Mouse (Mus musculus) MEL (cell line): ENCODE data around the gene Cacna1g. TPM values are rescaled to one million over a fixed set of nuclear protein-coding genes. Genes with fewer than 3 reads are reported as not detected.

Experiments
- DNase-seq: peaks from one replicate; pipeline ENCODE4 v3.0.0; 2011; ENCODE audit warnings: low read depth, low spot score
- H3K27ac ChIP-seq: 2 replicates; pipeline ENCODE4 v1.5.1; 2012; ENCODE audit warnings: low read depth, mild to moderate bottlenecking, control low read depth, low read length, moderate library complexity; ENCODE audit not compliant: control insufficient read depth
- H3K27me3 ChIP-seq, 2 experiments: fragments of 150-350 bp in 1 of 2; sonication (generic) in 1 of 2; 2 replicates each; pipeline ENCODE4 v1.6.1; 2012; ENCODE audit warnings: low read length in 2 of 2, mild to moderate bottlenecking in 2 of 2, improper control_type of control experiment in 1 of 2, moderate library complexity in 1 of 2; ENCODE audit not compliant: insufficient read depth in 2 of 2, control insufficient read depth in 1 of 2
- H3K36me3 ChIP-seq, 2 experiments: 2 replicates each; pipeline ENCODE4 v1.6.1; 2012 to 2014; ENCODE audit warnings: low read length in 2 of 2, improper control_type of control experiment in 1 of 2, inconsistent platforms in 1 of 2, mild to moderate bottlenecking in 1 of 2; ENCODE audit not compliant: insufficient read depth in 2 of 2, control insufficient read depth in 1 of 2
- H3K4me1 ChIP-seq, 2 experiments: fragments of 150-350 bp in 1 of 2; sonication (generic) in 1 of 2; 2 replicates each; pipeline ENCODE4 v1.6.1; 2012; ENCODE audit warnings: low read length in 2 of 2, improper control_type of control experiment in 1 of 2, mild to moderate bottlenecking in 1 of 2; ENCODE audit not compliant: insufficient read depth in 2 of 2, control insufficient read depth in 1 of 2
- H3K4me3 ChIP-seq, 2 experiments: fragments of 150-350 bp in 1 of 2; sonication (generic) in 1 of 2; 2 replicates each; pipeline ENCODE4 v1.5.1; 2012; ENCODE audit warnings: low read depth in 2 of 2, low read length in 2 of 2, mild to moderate bottlenecking in 2 of 2, moderate library complexity in 2 of 2, control low read depth in 1 of 2, improper control_type of control experiment in 1 of 2; ENCODE audit not compliant: control insufficient read depth in 1 of 2, insufficient read depth in 1 of 2
- H3K79me2 ChIP-seq: 2 replicates; pipeline ENCODE4 v1.6.1; 2012; ENCODE audit warnings: mild to moderate bottlenecking, low read length, moderate library complexity; ENCODE audit not compliant: control insufficient read depth, poor library complexity, insufficient read depth
- H3K9ac ChIP-seq: 2 replicates; pipeline ENCODE4 v1.6.1; 2012; ENCODE audit warnings: low read depth, mild to moderate bottlenecking, control low read depth, low read length, moderate library complexity; ENCODE audit not compliant: control insufficient read depth, poor library complexity, severe bottlenecking
- H3K9me3 ChIP-seq: fragments of 150-350 bp; sonication (generic); replicated peaks from 2 replicates; pipeline ENCODE4 v1.6.1; 2012; ENCODE audit warnings: mild to moderate bottlenecking, low read length, improper control_type of control experiment, moderate library complexity; ENCODE audit not compliant: insufficient read depth
- BHLHE40 ChIP-seq: IDR thresholded peaks from 2 replicates; pipeline ENCODE4 v1.6.1; 2012; ENCODE audit warnings: low read depth, mild to moderate bottlenecking, inconsistent platforms, low read length, improper control_type of control experiment, borderline replicate concordance
- CTCF ChIP-seq, 3 experiments: IDR thresholded peaks in 2 of 3; conservative IDR thresholded peaks in 1 of 3; 2 replicates each; pipeline ENCODE4 v1.5.1; 2011 to 2012; ENCODE audit warnings: low read length in 3 of 3, low read depth in 2 of 3, mild to moderate bottlenecking in 2 of 3, improper control_type of control experiment in 1 of 3, inconsistent platforms in 1 of 3, mixed read lengths in 1 of 3, moderate library complexity in 1 of 3; ENCODE audit not compliant: control insufficient read depth in 1 of 3, insufficient read depth in 1 of 3, poor library complexity in 1 of 3, severe bottlenecking in 1 of 3
- E2F4 ChIP-seq: IDR thresholded peaks from 2 replicates; pipeline ENCODE4 v1.6.1; 2011; ENCODE audit warnings: low read depth, low read length, improper control_type of control experiment, borderline replicate concordance
- KAT2A ChIP-seq: conservative IDR thresholded peaks from 2 replicates; pipeline ENCODE4 v1.6.1; 2012; ENCODE audit warnings: low read depth, low read length, improper control_type of control experiment, inconsistent platforms
- MAX ChIP-seq: IDR thresholded peaks from 2 replicates; pipeline ENCODE4 v1.6.1; 2011; ENCODE audit warnings: low read length, improper control_type of control experiment
- MAZ ChIP-seq: IDR thresholded peaks from 2 replicates; pipeline ENCODE4 v1.6.1; 2012; ENCODE audit warnings: low read depth, mild to moderate bottlenecking, inconsistent platforms, low read length, improper control_type of control experiment
- MXI1 ChIP-seq: IDR thresholded peaks from 2 replicates; pipeline ENCODE4 v1.6.1; 2011; ENCODE audit warnings: mild to moderate bottlenecking, low read depth, low read length, improper control_type of control experiment
- MYB ChIP-seq: IDR thresholded peaks from 2 replicates; pipeline ENCODE4 v1.6.1; 2011; ENCODE audit warnings: mild to moderate bottlenecking, low read depth, low read length, improper control_type of control experiment
- NELFE ChIP-seq: IDR thresholded peaks from 2 replicates; pipeline ENCODE4 v1.6.1; 2011; ENCODE audit warnings: low read depth, low read length, improper control_type of control experiment
- NRF1 ChIP-seq: IDR thresholded peaks from 2 replicates; pipeline ENCODE4 v1.6.1; 2014; ENCODE audit warnings: low read depth, mild to moderate bottlenecking, inconsistent platforms, low read length, improper control_type of control experiment, moderate library complexity; ENCODE audit not compliant: poor library complexity, insufficient read depth, severe bottlenecking
- POLR2A ChIP-seq, 2 experiments: IDR thresholded peaks; 2 replicates each; pipeline ENCODE4 v1.6.1; 2011 to 2012; ENCODE audit warnings: low read length in 2 of 2, mild to moderate bottlenecking in 2 of 2, control low read depth in 1 of 2, improper control_type of control experiment in 1 of 2, low read depth in 1 of 2, moderate library complexity in 1 of 2; ENCODE audit not compliant: control insufficient read depth in 1 of 2, insufficient read depth in 1 of 2, poor library complexity in 1 of 2
- POLR2AphosphoS2 ChIP-seq: IDR thresholded peaks from 2 replicates; pipeline ENCODE4 v1.6.1; 2011; ENCODE audit warnings: low read length, improper control_type of control experiment
- POLR2AphosphoS5 ChIP-seq: IDR thresholded peaks from 2 replicates; pipeline ENCODE4 v1.6.1; 2012; ENCODE audit warnings: low read depth, borderline replicate concordance, mild to moderate bottlenecking, inconsistent platforms, low read length, moderate library complexity, mixed read lengths
- RAD21 ChIP-seq: IDR thresholded peaks from 2 replicates; pipeline ENCODE4 v1.6.1; 2011; ENCODE audit warnings: mild to moderate bottlenecking, low read depth, low read length, improper control_type of control experiment
- SIN3A ChIP-seq: IDR thresholded peaks from 2 replicates; pipeline ENCODE4 v1.6.1; 2012; ENCODE audit warnings: low read length, improper control_type of control experiment, inconsistent platforms
- SMC3 ChIP-seq: IDR thresholded peaks from 2 replicates; pipeline ENCODE4 v1.6.1; 2011; ENCODE audit warnings: low read depth, low read length, improper control_type of control experiment
- TAL1 ChIP-seq: IDR thresholded peaks from 2 replicates; pipeline ENCODE4 v1.6.1; 2012; ENCODE audit warnings: mild to moderate bottlenecking, inconsistent platforms, low read length, moderate library complexity, mixed read lengths
- TBP ChIP-seq: IDR thresholded peaks from 2 replicates; pipeline ENCODE4 v1.8.0; 2011; ENCODE audit warnings: low read depth, low read length, improper control_type of control experiment
- TCF12 ChIP-seq: IDR thresholded peaks from 2 replicates; pipeline ENCODE4 v1.6.1; 2014; ENCODE audit warnings: low read depth, mild to moderate bottlenecking, inconsistent platforms, low read length, improper control_type of control experiment, moderate library complexity
- USF1 ChIP-seq: IDR thresholded peaks from 2 replicates; pipeline ENCODE4 v1.6.1; 2014; ENCODE audit warnings: low read depth, mild to moderate bottlenecking, inconsistent platforms, low read length, improper control_type of control experiment, moderate library complexity
- USF2 ChIP-seq, 2 experiments: IDR thresholded peaks; 2 replicates each; pipeline ENCODE4 v1.6.1; 2011 to 2012; ENCODE audit warnings: improper control_type of control experiment in 2 of 2, low read length in 2 of 2, borderline replicate concordance in 1 of 2, inconsistent platforms in 1 of 2, low read depth in 1 of 2, mild to moderate bottlenecking in 1 of 2; ENCODE audit not compliant: insufficient read depth in 1 of 2
- ZC3H11A ChIP-seq: IDR thresholded peaks from 2 replicates; pipeline ENCODE4 v1.6.1; 2012; ENCODE audit warnings: low read depth, mild to moderate bottlenecking, inconsistent platforms, low read length, improper control_type of control experiment
- ZKSCAN1 ChIP-seq: IDR thresholded peaks from 2 replicates; pipeline ENCODE4 v1.6.1; 2012; ENCODE audit warnings: low read depth, mild to moderate bottlenecking, inconsistent platforms, low read length, improper control_type of control experiment, moderate library complexity
- ZMIZ1 ChIP-seq: IDR thresholded peaks from 2 replicates; pipeline ENCODE4 v1.6.1; 2012; ENCODE audit warnings: low read depth, mild to moderate bottlenecking, inconsistent platforms, low read length, improper control_type of control experiment, moderate library complexity
- ZNF384 ChIP-seq: IDR thresholded peaks from 2 replicates; pipeline ENCODE4 v1.6.1; 2012; ENCODE audit warnings: low read depth, mild to moderate bottlenecking, inconsistent platforms, low read length, improper control_type of control experiment
- polyA plus RNA-seq, 2 experiments: library from polyadenylated mRNA; stranded (reverse) in 1 of 2; unstranded in 1 of 2; fragments of >175 nt in 1 of 2; fragments of >200 nt in 1 of 2; gene quantifications; 2 replicates each; pipeline versions ENCODE4 v1.2.1 to v1.2.4; 2012; ENCODE audit warnings: low replicate concordance in 2 of 2, low read depth in 1 of 2; ENCODE audit not compliant: insufficient read length in 2 of 2, insufficient read depth in 1 of 2, missing spikeins in 1 of 2
- total RNA-seq: library from RNA; depleted of rRNA; stranded (reverse); fragments of 300-350 nt; gene quantifications from 2 replicates; pipeline ENCODE4 v1.2.3, GENCODE M21; 2012

Gene Cacna1g
- total and polyA plus RNA-seq, 3 experiments, result 0.01 to 0.04 TPM; not detected in 1

- TF ChIP-seq MXI1 (no peak), USF1 (no peak), BHLHE40 (no peak), TBP (no peak), SMC3 (no peak), CTCF (IDR thresholded peaks at IDR 0.05 in 2 of 3, conservative IDR thresholded peaks at IDR 0.05 in 1 of 3; ENCODE audit: control insufficient read depth in 1 of 3, insufficient read depth in 1 of 3, low read depth in 2 of 3, low read length in 3 of 3, poor library complexity in 1 of 3, severe bottlenecking in 1 of 3) (no peak), ZC3H11A (no peak), NRF1 (no peak), USF2 (IDR thresholded peaks at IDR 0.05; ENCODE audit: borderline replicate concordance in 1 of 2, insufficient read depth in 1 of 2, low read depth in 1 of 2, low read length in 2 of 2) (no peak), MAX (no peak), TCF12 (no peak), SIN3A (no peak), ZNF384 (no peak), POLR2AphosphoS5 (no peak), MYB (no peak), NELFE (no peak), TAL1 (no peak), POLR2A (IDR thresholded peaks at IDR 0.05; ENCODE audit: control insufficient read depth in 1 of 2, insufficient read depth in 1 of 2, low read depth in 1 of 2, low read length in 2 of 2, poor library complexity in 1 of 2) (no peak)
- DNase-seq, result no peak
- no peaks in the 10 kb centered on the region for H3K36me3 ChIP-seq
- no peaks in the 10 kb centered on the region for H3K4me1 ChIP-seq
- no peaks in the 10 kb centered on the region for H3K79me2 ChIP-seq
- no peak overlapping the region for H3K9ac ChIP-seq
- no peak overlapping the region for H3K4me3 ChIP-seq
- no peaks in the 10 kb centered on the region for H3K9me3 ChIP-seq
- H3K27ac ChIP-seq, result no peak overlapping the region
- no peaks in the 10 kb centered on the region; a peak in 1 of 4 replicates for H3K27me3 ChIP-seq
Measured at GRCm38 (mm10) chr11:94491035-94491748, 17.2 kb upstream of the Cacna1g start.

DNA sequence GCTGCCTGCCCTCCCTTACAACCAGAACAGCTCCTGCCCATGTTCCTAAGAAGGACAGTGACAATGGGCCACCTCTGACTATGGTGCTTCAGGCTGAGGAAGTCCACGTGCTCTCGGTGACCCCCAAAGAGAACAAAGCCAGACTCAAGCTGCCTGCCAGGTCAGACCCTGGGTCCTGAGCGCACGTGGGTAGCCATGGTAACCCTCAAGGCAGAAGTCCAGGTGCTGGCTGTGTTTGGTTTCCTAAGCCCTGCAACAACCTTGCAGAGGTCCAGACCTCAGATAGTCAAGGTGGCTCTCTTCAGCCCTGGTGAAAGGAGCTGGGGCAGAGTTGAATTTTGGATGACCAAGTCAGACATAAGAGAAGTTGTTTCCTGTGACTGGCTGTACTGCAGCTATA is 15.7 kb upstream of the Cacna1g start:
- Histone ChIP-seq H3K79me2 (no peaks in the 10 kb centered on the region), H3K9me3 (no peaks in the 10 kb centered on the region), H3K9ac (no peak overlapping the region), H3K27me3 (peaks cover 0 to 2% of the 10 kb centered on the region in 2 experiments; a peak in 1 of 4 replicates), H3K4me3 (no peak overlapping the region), H3K4me1 (no peaks in the 10 kb centered on the region), H3K36me3 (no peaks in the 10 kb centered on the region), H3K27ac (no peak overlapping the region)
- DNase-seq, result no peak
- no peak for TF ChIP-seq TAL1
- no peak for TF ChIP-seq SIN3A
- no peak for TF ChIP-seq POLR2AphosphoS2
- TF ChIP-seq BHLHE40, result no peak
- no peak for TF ChIP-seq ZKSCAN1
- no peak for TF ChIP-seq ZMIZ1
- no peak for TF ChIP-seq KAT2A
- TF ChIP-seq MAZ, result no peak
- no peak for TF ChIP-seq NELFE
- TF ChIP-seq ZC3H11A, result no peak
- no peak for TF ChIP-seq RAD21
- TF ChIP-seq E2F4, result no peak
